Mouse (Mus musculus): ENCODE results near the gene Pacrg. TPM values are rescaled to one million over a fixed set of nuclear protein-coding genes. Genes with fewer than 3 reads are reported as not detected.
A peak's percentile ranks its signal among the peaks of the same experiment; 100 is the strongest.

Gene Pacrg
- total RNA-seq, 2 experiments from 2014 or later = 10.6 to 13.6 TPM

DNA sequence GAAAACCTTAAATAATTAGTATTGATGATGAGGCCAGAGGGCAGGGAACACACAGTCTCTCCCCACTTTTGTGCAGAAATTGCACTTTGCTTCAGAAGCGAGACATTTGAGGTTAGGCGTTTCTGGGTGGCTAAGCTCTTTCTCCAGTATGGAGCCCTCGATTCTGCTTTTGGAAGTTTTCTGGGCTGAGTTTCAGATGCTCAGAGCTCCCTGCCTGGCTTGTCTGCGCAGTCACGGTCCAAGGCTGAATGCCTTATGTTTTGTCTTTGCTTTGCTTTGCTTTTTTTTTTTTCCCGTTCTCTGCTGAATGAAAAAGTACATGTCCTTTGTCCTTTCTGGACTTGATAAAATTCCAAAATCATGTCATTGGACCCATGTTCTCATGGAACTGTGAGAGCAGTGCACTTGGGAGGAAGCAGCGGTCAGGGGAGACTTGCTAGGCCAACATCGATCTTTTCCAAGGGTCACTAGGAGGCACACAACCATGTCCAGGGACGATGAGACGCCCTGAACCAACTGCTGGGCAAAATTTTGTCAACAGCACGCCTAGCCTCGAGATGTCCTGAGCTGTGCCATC, 438.0 kb downstream of the Pacrg start:
- intact Hi-C loops (cut with DNase I) = loop anchor here (5.0 kb wide), 1 partner anchor 90 kb away; no protein-coding TSS in a partner anchor
- DNase-seq (ENCODE audit: extremely low spot score in 1 of 2, low spot score in 2 of 2) = peak in 1 of 2 experiments; percentile 55

- intact Hi-C loops (cut with DNase I) = loop anchor here (5.0 kb wide), 1 partner anchor 91 kb away; no protein-coding TSS in a partner anchor
- no peak for DNase-seq (ENCODE audit: extremely low spot score in 1 of 2, low spot score in 2 of 2)
Measured at GRCm38 (mm10) chr17:10401529-10401928, 438.6 kb downstream of the Pacrg start.

DNA sequence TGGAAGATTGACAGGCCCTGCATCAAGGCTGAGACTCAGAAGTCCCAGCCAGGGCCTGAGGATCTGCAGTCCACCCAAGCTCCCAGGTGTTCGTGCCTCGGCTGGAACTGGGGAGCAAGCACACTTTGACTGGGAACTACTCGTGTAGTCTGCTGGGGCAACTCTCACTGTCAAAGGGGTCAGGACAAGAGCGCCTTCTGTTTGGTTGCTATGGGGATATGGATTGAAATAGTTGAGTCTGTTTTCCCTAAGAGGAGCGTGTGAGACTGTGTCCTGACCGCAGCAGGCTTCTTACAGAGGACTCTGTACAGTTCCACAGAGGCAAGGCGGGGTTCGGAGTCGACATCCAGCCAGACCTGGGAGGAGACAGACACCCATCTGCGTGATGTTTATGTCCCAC, 440.4 kb downstream of the Pacrg start:
- intact Hi-C loops (cut with DNase I) = loop anchor here (5.0 kb wide), 2 partner anchors 72 to 93 kb away; no protein-coding TSS in a partner anchor
- DNase-seq (ENCODE audit: extremely low spot score in 1 of 2, low spot score in 2 of 2) = no peak

GRCm38 (mm10) chr17:10398871-10399270, 441.2 kb downstream of the Pacrg start:
- peak in 1 of 2 experiments; percentile 20 for DNase-seq (ENCODE audit: extremely low spot score in 1 of 2, low spot score in 2 of 2)
- intact Hi-C loops (cut with DNase I) = loop anchor here (5.0 kb wide), 1 partner anchor 72 kb away; no protein-coding TSS in a partner anchor

- intact Hi-C loops (cut with DNase I) = loop anchor here (5.0 kb wide), 1 partner anchor 71 kb away; no protein-coding TSS in a partner anchor
- no peak for DNase-seq (ENCODE audit: extremely low spot score in 1 of 2, low spot score in 2 of 2)
Measured at GRCm38 (mm10) chr17:10397924-10398627, 442.0 kb downstream of the Pacrg start.

DNA sequence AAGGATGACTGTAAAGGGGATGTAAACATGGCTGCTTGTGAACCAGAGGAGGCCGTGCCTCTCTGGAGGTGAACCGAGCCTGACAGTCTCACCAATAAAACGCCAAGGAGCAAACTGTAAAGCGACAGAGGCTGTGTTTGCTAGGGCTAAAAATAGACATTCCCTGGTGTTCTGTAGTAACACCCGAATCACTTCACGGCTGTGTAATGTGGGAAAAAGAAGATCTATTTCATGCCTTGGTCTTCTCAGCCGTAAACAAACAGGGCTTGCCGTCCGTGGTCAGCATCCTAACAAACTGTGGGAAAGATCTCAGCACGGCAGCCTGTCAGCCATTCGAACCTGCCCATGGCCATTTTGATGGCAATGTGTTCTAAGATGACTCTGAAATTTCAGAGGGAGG, 442.8 kb downstream of the Pacrg start:
- DNase-seq (ENCODE audit: extremely low spot score in 1 of 2, low spot score in 2 of 2) = no peak
- intact Hi-C loops (cut with DNase I) = loop anchor here (5.0 kb wide), 1 partner anchor 70 kb away; no protein-coding TSS in a partner anchor

- no peak for DNase-seq (ENCODE audit: extremely low spot score in 1 of 2, low spot score in 2 of 2)
- intact Hi-C loops (cut with DNase I) = loop anchor here (5.0 kb wide), 1 partner anchor 70 kb away; no protein-coding TSS in a partner anchor
Measured at GRCm38 (mm10) chr17:10396863-10397262, 443.2 kb downstream of the Pacrg start.

- intact Hi-C loops (cut with DNase I) = loop anchor here (5.0 kb wide), 2 partner anchors 58 to 68 kb away; no protein-coding TSS in a partner anchor
- peak; percentile 64 to 78 for DNase-seq (ENCODE audit: extremely low spot score in 1 of 2, low spot score in 2 of 2)
Measured at GRCm38 (mm10) chr17:10394855-10395254, 445.3 kb downstream of the Pacrg start.

DNA sequence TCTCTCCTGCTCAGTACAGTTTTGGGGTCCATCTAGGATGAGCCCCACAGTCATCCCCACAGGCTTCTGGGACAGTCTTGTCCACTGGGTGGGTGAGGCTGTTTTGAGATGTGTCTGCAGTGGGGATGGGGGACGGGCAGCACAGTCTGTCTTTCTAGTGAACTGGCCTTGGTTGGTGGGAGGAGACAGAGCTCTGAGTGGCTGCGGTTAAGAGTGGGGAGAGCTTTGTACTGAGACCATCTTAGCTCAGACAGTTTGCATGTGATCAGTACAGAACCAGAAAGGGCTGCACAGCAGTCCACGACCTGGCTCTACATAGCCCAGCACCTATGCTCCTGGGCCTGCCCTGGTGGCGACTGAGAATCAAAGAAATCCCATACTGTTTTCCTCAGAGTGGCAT, 446.3 kb downstream of the Pacrg start:
- intact Hi-C loops (cut with DNase I) = loop anchor here (5.0 kb wide), 1 partner anchor 56 kb away; no protein-coding TSS in a partner anchor
- DNase-seq (ENCODE audit: extremely low spot score in 1 of 2, low spot score in 2 of 2) = no peak

DNA sequence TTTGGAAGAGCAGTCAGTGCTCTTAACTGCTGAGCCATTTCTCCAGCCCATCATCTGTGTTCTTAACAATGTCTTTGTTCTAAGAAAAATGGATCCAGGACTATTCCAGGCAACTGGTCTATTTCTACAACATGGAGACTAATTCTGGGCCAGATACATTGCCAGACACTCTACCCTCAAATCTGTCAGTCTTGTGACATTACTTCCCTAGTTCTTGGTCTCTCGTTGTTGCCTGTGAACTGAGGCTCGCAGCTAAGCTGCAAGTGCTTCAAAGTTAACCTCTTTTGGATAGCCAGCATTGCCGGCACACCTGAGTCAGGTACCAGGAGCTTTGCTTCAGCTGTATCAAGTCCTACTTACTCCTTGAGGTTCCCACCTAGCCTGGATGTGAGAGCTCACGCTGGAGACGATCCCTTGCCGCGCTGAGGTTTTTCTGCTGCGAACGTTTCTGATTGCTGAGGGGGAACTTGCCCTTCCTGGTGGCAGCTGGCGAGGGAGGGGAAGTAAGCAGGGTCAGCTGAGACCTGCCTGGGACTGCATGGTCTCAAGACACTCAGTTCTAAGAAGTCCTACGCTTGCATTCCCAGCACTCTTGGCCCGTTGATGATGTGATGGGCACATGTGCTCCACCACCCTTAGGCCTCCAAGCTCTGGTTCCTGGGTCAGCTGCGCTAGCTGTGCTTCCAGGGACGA, 447.6 kb downstream of the Pacrg start:
- intact Hi-C loops (cut with DNase I) = loop anchor here (5.0 kb wide), 1 partner anchor 55 kb away; no protein-coding TSS in a partner anchor
- DNase-seq (ENCODE audit: extremely low spot score in 1 of 2, low spot score in 2 of 2) = no peak

- intact Hi-C loops (cut with DNase I) = loop anchor here (5.0 kb wide), 1 partner anchor 53 kb away; no protein-coding TSS in a partner anchor
Measured at GRCm38 (mm10) chr17:10390232-10391172, 449.6 kb downstream of the Pacrg start.

DNA sequence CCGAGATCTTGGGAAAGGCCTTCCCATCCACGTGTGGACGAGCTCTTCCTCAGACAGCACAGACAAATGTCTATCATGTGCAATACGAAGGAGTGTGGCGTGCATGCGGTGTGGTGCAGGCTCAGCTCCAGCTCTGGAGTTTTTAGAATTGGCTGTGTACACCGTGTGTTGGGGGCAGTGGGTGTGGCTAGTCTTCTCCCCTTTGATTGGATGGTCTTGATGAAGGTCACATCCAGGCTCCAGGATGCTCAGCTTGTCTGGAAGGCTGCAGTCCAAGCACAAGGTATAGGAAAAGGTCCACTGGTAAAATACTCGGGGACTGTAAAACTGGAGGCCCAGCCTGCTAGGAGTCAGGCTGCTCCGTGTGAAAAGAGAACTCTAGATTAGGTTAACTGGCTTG, 450.4 kb downstream of the Pacrg start:
- no peak for DNase-seq (ENCODE audit: extremely low spot score in 1 of 2, low spot score in 2 of 2)
- intact Hi-C loops (cut with DNase I) = loop anchor here (5.0 kb wide), 1 partner anchor 52 kb away; no protein-coding TSS in a partner anchor

More at GRCm38 (mm10) chr17:10390232-10391172, 449.6 kb downstream of the Pacrg start:
- peak; percentile 50 to 67 for DNase-seq (ENCODE audit: extremely low spot score in 1 of 2, low spot score in 2 of 2)

DNA sequence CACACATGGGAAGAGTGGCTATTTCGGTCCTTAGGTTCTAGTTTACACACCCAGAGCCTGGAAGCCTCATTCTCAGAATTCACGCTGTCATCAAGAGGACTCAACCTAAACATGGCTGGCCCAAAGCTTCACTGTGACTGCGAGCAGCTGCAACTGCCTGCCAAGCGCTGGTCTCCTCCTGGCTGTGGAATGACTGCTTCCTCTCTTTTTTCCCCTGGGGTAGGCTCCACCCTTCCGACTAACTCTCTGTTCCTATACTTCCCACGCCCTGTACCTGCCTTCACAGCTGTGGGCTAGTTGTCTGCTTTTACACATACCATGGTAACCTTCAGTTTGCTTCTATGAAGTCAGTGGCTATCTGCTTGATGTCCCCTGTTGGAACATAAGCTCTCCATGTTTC, 453.6 kb downstream of the Pacrg start:
- no peak for DNase-seq (ENCODE audit: extremely low spot score in 1 of 2, low spot score in 2 of 2)

DNA sequence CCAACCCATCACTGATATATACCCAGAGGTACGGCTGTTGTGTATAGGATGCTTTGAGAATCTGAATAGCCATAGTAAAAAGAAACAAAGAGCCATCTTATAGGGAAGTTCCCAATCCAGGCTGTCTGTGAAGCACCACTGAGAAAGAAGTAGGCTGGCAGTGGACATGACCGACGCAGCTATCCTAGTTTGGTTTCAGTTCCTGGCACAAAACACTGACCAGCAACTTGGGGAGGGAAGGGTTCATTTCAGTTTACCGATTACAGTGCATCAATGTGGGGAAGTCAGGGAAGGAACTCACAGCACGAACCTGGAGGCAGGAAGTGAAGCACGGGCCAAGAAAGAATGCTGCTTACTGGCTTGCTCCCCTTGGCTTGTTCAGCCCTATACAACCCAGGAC, 456.7 kb downstream of the Pacrg start:
- no peak for DNase-seq (ENCODE audit: extremely low spot score in 1 of 2, low spot score in 2 of 2)
- intact Hi-C loops (cut with DNase I) = no loop called here

More for the DNA sequence above, 453.6 kb downstream of the Pacrg start:
- intact Hi-C loops (cut with DNase I) = no loop called here

DNA sequence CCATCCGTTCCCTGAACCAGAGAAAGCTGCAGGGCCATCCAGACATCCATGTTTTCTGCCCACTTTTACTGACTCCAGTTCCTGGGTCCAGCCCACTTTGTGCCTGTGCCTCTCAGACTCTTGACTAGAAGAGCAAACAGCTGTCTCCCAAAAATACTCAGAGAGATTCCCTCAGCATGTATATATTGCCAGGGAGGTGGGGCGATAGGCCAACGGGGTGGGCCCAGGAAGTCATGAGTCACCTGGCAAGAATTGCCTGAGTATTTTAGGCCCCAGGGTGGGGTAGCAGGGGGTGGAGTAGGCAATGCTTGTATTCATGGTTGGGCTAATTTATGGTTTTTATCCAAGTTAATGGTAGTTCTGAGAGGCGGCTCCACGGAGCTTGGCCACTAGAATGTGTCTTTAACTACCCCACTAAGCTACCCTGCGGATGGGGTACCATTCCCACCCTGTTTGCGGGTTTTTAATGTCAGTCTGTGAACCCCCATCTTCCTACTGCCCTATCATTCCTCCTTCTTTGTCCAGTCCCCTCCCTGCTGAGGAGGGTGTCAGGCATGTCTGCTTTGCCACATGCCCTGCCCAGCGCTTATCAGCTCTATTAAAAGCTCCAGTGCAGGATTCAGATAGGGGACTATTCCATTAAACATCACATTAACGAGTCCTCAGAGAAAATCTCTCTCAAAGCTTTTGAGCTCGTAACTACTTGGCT, 461.5 kb downstream of the Pacrg start:
- intact Hi-C loops (cut with DNase I) = no loop called here
- no peak for DNase-seq (ENCODE audit: extremely low spot score in 1 of 2, low spot score in 2 of 2)

GRCm38 (mm10) chr17:10377606-10378005, 462.5 kb downstream of the Pacrg start:
- intact Hi-C loops (cut with DNase I) = no loop called here
- no peak for DNase-seq (ENCODE audit: extremely low spot score in 1 of 2, low spot score in 2 of 2)

GRCm38 (mm10) chr17:10374316-10374715, 465.8 kb downstream of the Pacrg start:
- intact Hi-C loops (cut with DNase I) = no loop called here
- DNase-seq (ENCODE audit: extremely low spot score in 1 of 2, low spot score in 2 of 2) = no peak

Data from left cerebral cortex, postnatal 10 days (tissue).